Mouse (Mus musculus) G1E (cell line): ENCODE data around the gene Tnni3.

Source experiments
- CTCF ChIP-seq: IDR thresholded peaks from 2 replicates; pipeline ENCODE4 v1.5.1; 2012; ENCODE audit warnings: low read depth, low read length, inconsistent platforms, mixed read lengths
- GATA1 ChIP-seq: IDR thresholded peaks from 2 replicates; pipeline ENCODE4 v1.6.1; 2012; ENCODE audit warnings: borderline replicate concordance, low read length, inconsistent platforms, mixed read lengths
- POLR2AphosphoS5 ChIP-seq: IDR thresholded peaks from 2 replicates; pipeline ENCODE4 v1.6.1; 2012; ENCODE audit warnings: low read depth, low read length, inconsistent platforms; ENCODE audit not compliant: insufficient replicate concordance

DNA sequence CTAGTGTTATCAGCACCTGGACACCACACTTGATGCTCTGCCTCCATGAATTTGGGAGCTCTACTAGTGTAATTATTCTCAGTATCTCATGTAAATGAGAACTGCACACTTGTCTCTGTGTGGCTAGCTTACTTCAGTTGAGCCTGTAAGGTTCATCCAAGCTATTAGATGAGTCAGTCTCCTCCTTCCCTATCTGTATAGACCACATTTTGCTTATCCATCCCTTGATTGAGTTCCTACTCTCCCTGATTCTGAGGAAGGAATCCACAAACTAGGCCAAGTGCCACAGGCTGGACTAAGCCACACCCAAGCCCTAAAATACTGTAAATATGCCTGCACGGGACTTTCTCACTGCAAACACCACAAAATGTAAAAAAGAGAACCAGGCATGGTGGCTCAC is 30.0 kb downstream of the Tnni3 start:
- TF ChIP-seq CTCF, result no peak
- TF ChIP-seq GATA1, result no peak
- TF ChIP-seq POLR2AphosphoS5, result no peak
